Mouse (Mus musculus): ENCODE data around the gene Mrpl18. TPM values are rescaled to one million over a fixed set of nuclear protein-coding genes. Genes with fewer than 3 reads are reported as not detected.

Mrpl18 gene
- total RNA-seq, 1 experiment from 2014 or later, result 84.1 TPM

GRCm38 (mm10) chr17:12864111-12864510 lies 52.0 kb downstream of the Mrpl18 start:
- no peak for DNase-seq

Small RNA genes lying within 50 kb of the gene (microRNA-seq; reads per million reads assigned to microRNA genes)
- gene Gm24085, result 0 reads per million in 2 experiments

Other genes with a start within 250 kb of the Mrpl18 start
- 1.2 and 18.3 TPM in 2 replicates for gene Slc22a1, start 240.5 kb downstream of the Mrpl18 start, total RNA-seq (2021)
- gene Igf2r, start 146.7 kb downstream of the Mrpl18 start, total RNA-seq (2021), result 65.2 and 75.4 TPM in 2 replicates
- not detected in 2 replicates for gene Mas1, start 48.2 kb downstream of the Mrpl18 start, total RNA-seq (2021)
- gene Mrgprh, start 40.3 kb downstream of the Mrpl18 start, total RNA-seq (2021), result 0.19 TPM in 2 replicates
- 2.6 and 4.6 TPM in 2 replicates for gene Pnldc1, start 6.1 kb downstream of the Mrpl18 start, total RNA-seq (2021)
- gene Tcp1, start 644 bp downstream of the Mrpl18 start, total RNA-seq (2021), result 232 and 252 TPM in 2 replicates
- gene Acat3, start 24.3 kb upstream of the Mrpl18 start, total RNA-seq (2021), result 1.6 and 21.6 TPM in 2 replicates
- gene Acat2, start 44.4 kb upstream of the Mrpl18 start, total RNA-seq (2021), result 90.9 and 102 TPM in 2 replicates
- gene Wtap, start 77.8 kb upstream of the Mrpl18 start, total RNA-seq (2021), result 58.1 and 63.8 TPM in 2 replicates
- 674 and 682 TPM in 2 replicates for gene Sod2, start 90.5 kb upstream of the Mrpl18 start, total RNA-seq (2021)
- gene Gpr31b, start 136.0 kb upstream of the Mrpl18 start, total RNA-seq (2021), result not detected in 2 replicates
- gene Tcp10b, start 144.8 kb upstream of the Mrpl18 start, total RNA-seq (2021), result 0.30 and 0.45 TPM in 2 replicates
- 0.26 TPM in 1 of 2 replicates, not detected in the other for gene Unc93a, start 215.5 kb upstream of the Mrpl18 start, total RNA-seq (2021)

Measured in adrenal gland, postnatal 14 days (tissue).